Mouse (Mus musculus) T-helper 17 cell (primary cell): ENCODE results near the gene Rassf8.

Source experiments
- in situ Hi-C, 2 experiments: fragments of 300-600 bp; cut with MboI, MseI; formaldehyde crosslinking; loops; 1 replicate in 1 of 2; 2 replicates in 1 of 2; pipeline ENCODE4 v1.15.1; 2025; ENCODE audit warnings: high pct_unique_total_duplicates in 2 of 2

Gene Rassf8

GRCm38 (mm10) chr6:145746921-145747670 is 548 bp downstream of the Rassf8 start:
- in situ Hi-C loops: loop anchor here in 1 of 2 experiments (10.0 kb wide), 1 partner anchor 622 kb away; no protein-coding TSS in a partner anchor

GRCm38 (mm10) chr6:145747671-145748640 is 1.4 kb downstream of the Rassf8 start:
- in situ Hi-C loops: loop anchor here in 1 of 2 experiments (10.0 kb wide), 1 partner anchor 623 kb away; no protein-coding TSS in a partner anchor

- in situ Hi-C loops: loop anchor here in 1 of 2 experiments (25.0 kb wide), 1 partner anchor 1312 kb away; no protein-coding TSS in a partner anchor
Observed at GRCm38 (mm10) chr6:145750394-145750793, 3.8 kb downstream of the Rassf8 start.

GRCm38 (mm10) chr6:145753296-145753695 is 6.7 kb downstream of the Rassf8 start:
- in situ Hi-C loops: loop anchor here in 1 of 2 experiments (25.0 kb wide), 1 partner anchor 1309 kb away; no protein-coding TSS in a partner anchor

GRCm38 (mm10) chr6:145754416-145754815 is 7.9 kb downstream of the Rassf8 start:
- in situ Hi-C loops: loop anchor here in 1 of 2 experiments (25.0 kb wide), 1 partner anchor 1308 kb away; no protein-coding TSS in a partner anchor

GRCm38 (mm10) chr6:145755942-145756639 is 9.5 kb downstream of the Rassf8 start:
- in situ Hi-C loops: loop anchor here in 1 of 2 experiments (25.0 kb wide), 1 partner anchor 1306 kb away; no protein-coding TSS in a partner anchor

- in situ Hi-C loops: loop anchor here in 1 of 2 experiments (25.0 kb wide), 1 partner anchor 1306 kb away; no protein-coding TSS in a partner anchor
Observed at GRCm38 (mm10) chr6:145756640-145757005, 10.1 kb downstream of the Rassf8 start.

- in situ Hi-C loops: loop anchor here in 1 of 2 experiments (25.0 kb wide), 1 partner anchor 1305 kb away; no protein-coding TSS in a partner anchor
Observed at GRCm38 (mm10) chr6:145757346-145757745, 10.8 kb downstream of the Rassf8 start.

- in situ Hi-C loops: loop anchor here in 1 of 2 experiments (25.0 kb wide), 1 partner anchor 1304 kb away; no protein-coding TSS in a partner anchor
Observed at GRCm38 (mm10) chr6:145758685-145759084, 12.1 kb downstream of the Rassf8 start.

GRCm38 (mm10) chr6:145759432-145759831 is 12.9 kb downstream of the Rassf8 start:
- in situ Hi-C loops: loop anchor here in 1 of 2 experiments (25.0 kb wide), 1 partner anchor 1303 kb away; no protein-coding TSS in a partner anchor

GRCm38 (mm10) chr6:145760246-145761016 is 13.9 kb downstream of the Rassf8 start:
- in situ Hi-C loops: loop anchor here in 1 of 2 experiments (25.0 kb wide), 1 partner anchor 1302 kb away; no protein-coding TSS in a partner anchor

- in situ Hi-C loops: loop anchor here in 1 of 2 experiments (25.0 kb wide), 1 partner anchor 1301 kb away; no protein-coding TSS in a partner anchor
Observed at GRCm38 (mm10) chr6:145761151-145761935, 14.8 kb downstream of the Rassf8 start.

GRCm38 (mm10) chr6:145762016-145762415 is 15.5 kb downstream of the Rassf8 start:
- in situ Hi-C loops: loop anchor here in 1 of 2 experiments (25.0 kb wide), 1 partner anchor 1300 kb away; no protein-coding TSS in a partner anchor

- in situ Hi-C loops: loop anchor here in 1 of 2 experiments (25.0 kb wide), 1 partner anchor 1299 kb away; no protein-coding TSS in a partner anchor
Observed at GRCm38 (mm10) chr6:145763051-145763450, 16.5 kb downstream of the Rassf8 start.

GRCm38 (mm10) chr6:145765011-145765410 is 18.5 kb downstream of the Rassf8 start:
- in situ Hi-C loops: loop anchor here in 1 of 2 experiments (25.0 kb wide), 1 partner anchor 1297 kb away; no protein-coding TSS in a partner anchor

- in situ Hi-C loops: loop anchor here in 1 of 2 experiments (25.0 kb wide), 1 partner anchor 1295 kb away; no protein-coding TSS in a partner anchor
Observed at GRCm38 (mm10) chr6:145766971-145767370, 20.4 kb downstream of the Rassf8 start.

GRCm38 (mm10) chr6:145767637-145768036 is 21.1 kb downstream of the Rassf8 start:
- in situ Hi-C loops: loop anchor here in 1 of 2 experiments (25.0 kb wide), 1 partner anchor 1295 kb away; no protein-coding TSS in a partner anchor

GRCm38 (mm10) chr6:145768671-145769292 is 22.2 kb downstream of the Rassf8 start:
- in situ Hi-C loops: loop anchor here in 1 of 2 experiments (25.0 kb wide), 1 partner anchor 1294 kb away; no protein-coding TSS in a partner anchor
